Mouse (Mus musculus) midbrain, embryonic 16.5 days (tissue): ENCODE data around the gene Lef1. TPM values are rescaled to one million over a fixed set of nuclear protein-coding genes. Genes with fewer than 3 reads are reported as not detected.
A peak's percentile ranks its signal among the peaks of the same experiment; 100 is the strongest.

ENCODE experiments used
- ATAC-seq: fragments of 200-750 bp; cut with Nextera tagmentation; 2 replicates; pipeline ENCODE4 v1.8.0; 2017; ENCODE audit warnings: moderate TSS enrichment
- H3K27ac ChIP-seq: fragments of 300-500 bp; sonication (generic); 2 replicates; pipeline ENCODE4 v1.5.1; 2014; ENCODE audit warnings: mild to moderate bottlenecking, low read length, mixed read lengths
- H3K27me3 ChIP-seq: fragments of 300-500 bp; sonication (generic); 2 replicates; pipeline ENCODE4 v1.6.1; 2014; ENCODE audit warnings: low read depth, low read length, mixed read lengths; ENCODE audit not compliant: control insufficient read depth, insufficient read depth
- H3K36me3 ChIP-seq: fragments of 300-500 bp; sonication (generic); 2 replicates; pipeline ENCODE4 v1.6.1; 2014; ENCODE audit warnings: mild to moderate bottlenecking, low read length, moderate library complexity, mixed read lengths; ENCODE audit not compliant: control insufficient read depth, insufficient read depth
- H3K4me1 ChIP-seq: fragments of 300-500 bp; sonication (generic); 2 replicates; pipeline ENCODE4 v1.6.1; 2014; ENCODE audit warnings: mild to moderate bottlenecking, low read length, mixed read lengths; ENCODE audit not compliant: control insufficient read depth, insufficient read depth
- H3K4me2 ChIP-seq: fragments of 300-500 bp; sonication (generic); 2 replicates; pipeline ENCODE4 v1.6.1; 2014; ENCODE audit warnings: mild to moderate bottlenecking, low read length, mixed read lengths
- H3K4me3 ChIP-seq: fragments of 300-500 bp; sonication (generic); 2 replicates; pipeline ENCODE4 v1.5.1; 2014; ENCODE audit warnings: low read depth, mild to moderate bottlenecking, low read length, moderate library complexity, mixed read lengths
- H3K9ac ChIP-seq: fragments of 300-500 bp; sonication (generic); 2 replicates; pipeline ENCODE4 v1.6.1; 2014; ENCODE audit warnings: low read depth, low read length, mixed read lengths
- H3K9me3 ChIP-seq: fragments of 300-500 bp; sonication (generic); replicated peaks from 2 replicates; pipeline ENCODE4 v1.6.1; 2014; ENCODE audit warnings: mild to moderate bottlenecking, low read length, mixed read lengths; ENCODE audit not compliant: control insufficient read depth, poor library complexity, severe bottlenecking
- WGBS: fragments of 180-500 bp; shearing (Covaris S2); extraction: QIAGEN DNeasy Blood & Tissue Kit; methylation state at CpG from one replicate; pipeline ENCODE4 v1.1.7; 2014; 5-methylcytosine and 5-hydroxymethylcytosine counted together
- polyA plus RNA-seq: library from polyadenylated mRNA; unstranded; fragments of >200 nt; fragmentation: Nextera tagmentation; extraction: Ambion mirVana; gene quantifications from 2 replicates; pipeline ENCODE4 v1.2.1, GENCODE M21; 2015

Lef1 gene
- polyA plus RNA-seq, 1 experiment from 2014 or later: 81.3 TPM

DNA sequence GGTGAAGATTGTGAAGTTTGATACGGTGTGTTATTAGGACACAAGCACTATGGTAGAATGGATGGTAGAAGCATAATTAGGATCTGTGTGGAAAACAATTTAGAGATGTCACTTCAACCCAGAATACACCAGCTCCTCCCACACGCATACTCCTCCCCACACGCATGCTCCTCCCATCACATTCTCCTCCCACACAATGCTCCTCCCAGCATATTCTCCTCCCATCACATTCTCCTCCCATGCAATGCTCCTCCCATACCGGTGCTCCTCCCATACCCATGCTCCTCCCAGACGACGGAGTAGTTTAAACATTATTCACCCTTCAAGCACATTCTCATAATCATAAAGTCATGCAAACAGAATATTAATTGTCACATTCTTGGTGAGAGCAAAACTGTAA is 26.5 kb upstream of the Lef1 start:
- 66% methylated on average over 6 of the region's 6 CpGs for WGBS
- H3K4me3 ChIP-seq: no peak overlapping the region
- no peak overlapping the region for H3K27ac ChIP-seq
- no peaks in the 10 kb centered on the region for H3K9me3 ChIP-seq
- peaks cover 12% of the 10 kb centered on the region; the same call in 1 of the 2 replicates for H3K4me1 ChIP-seq
- no peak overlapping the region for H3K9ac ChIP-seq
- no peaks in the 10 kb centered on the region for H3K27me3 ChIP-seq
- H3K4me2 ChIP-seq: no peak overlapping the region
- no peak for ATAC-seq
- no peaks in the 10 kb centered on the region for H3K36me3 ChIP-seq

DNA sequence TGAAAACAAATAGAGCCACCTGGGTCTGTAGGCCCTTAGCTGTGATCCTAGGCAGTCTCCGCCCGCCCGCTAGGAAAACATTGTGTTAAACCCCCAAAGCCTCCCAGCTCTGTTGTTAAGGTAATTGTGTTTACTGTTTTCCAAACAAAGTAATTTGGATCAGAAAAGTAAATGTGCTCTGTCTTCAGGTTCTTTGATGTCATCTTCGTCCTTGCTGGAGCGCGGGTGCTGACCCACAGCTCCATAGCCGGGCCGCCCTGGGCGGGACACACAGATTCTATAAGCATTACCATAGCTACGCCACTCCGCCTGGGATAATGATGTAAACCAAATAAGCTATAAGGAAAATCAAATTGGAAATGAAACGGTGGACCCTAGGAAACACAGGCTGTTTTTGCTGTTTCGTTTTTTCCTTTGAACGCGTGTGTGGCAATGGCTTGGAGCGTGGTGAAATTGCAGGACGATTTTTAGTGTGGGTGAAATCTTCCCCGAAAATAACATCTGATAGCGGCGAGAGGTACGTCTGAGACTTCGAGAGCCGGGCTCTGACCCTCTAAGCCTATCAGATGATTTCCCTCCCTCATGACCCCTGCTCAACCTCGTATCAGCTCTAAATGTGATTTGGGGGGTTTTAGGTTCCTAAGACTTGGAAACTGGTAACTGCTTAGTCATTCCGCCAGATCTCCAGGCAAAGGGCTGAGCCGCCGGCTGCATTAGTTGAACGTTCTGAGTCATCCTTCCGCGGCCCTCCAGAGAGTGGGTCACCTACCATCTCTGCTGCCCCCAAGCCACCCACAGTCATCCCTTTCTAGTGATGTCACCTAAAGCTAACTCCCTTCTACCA is 25.3 kb upstream of the Lef1 start:
- H3K27me3 ChIP-seq: no peaks in the 10 kb centered on the region
- peaks cover 8% of the 10 kb centered on the region; the same call in 1 of the 2 replicates for H3K4me1 ChIP-seq
- peak; percentile 27; the same call in 1 of the 2 replicates for ATAC-seq
- peak overlapping the region; percentile 76 for H3K4me2 ChIP-seq
- H3K27ac ChIP-seq: no peak overlapping the region
- WGBS: 2% methylated on average over 30 of the region's 30 CpGs
- peak overlapping the region; percentile 42 for H3K9ac ChIP-seq
- H3K36me3 ChIP-seq: no peaks in the 10 kb centered on the region
- no peaks in the 10 kb centered on the region for H3K9me3 ChIP-seq
- peak overlapping the region; percentile 31 for H3K4me3 ChIP-seq

DNA sequence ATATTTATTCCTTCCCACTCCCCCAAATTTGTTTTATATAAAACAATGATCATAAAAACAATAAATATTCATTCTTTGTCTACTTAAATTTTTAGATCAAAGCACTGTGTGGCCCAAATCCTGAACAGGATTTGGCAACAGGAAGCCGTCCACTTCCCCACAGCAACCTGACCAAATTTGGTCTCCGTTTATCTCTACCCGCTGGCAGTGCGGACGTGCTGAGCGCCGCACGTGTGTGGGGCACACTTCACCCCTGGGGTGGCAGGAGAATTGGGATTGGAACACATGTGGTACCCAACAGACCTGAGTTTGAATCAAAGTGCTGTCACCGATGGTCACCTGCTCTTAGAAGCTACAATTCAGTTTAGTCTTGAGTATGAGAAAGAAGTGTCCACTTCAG is 24.3 kb upstream of the Lef1 start:
- ATAC-seq: no peak
- H3K27me3 ChIP-seq: no peaks in the 10 kb centered on the region
- no peak overlapping the region for H3K4me3 ChIP-seq
- H3K9me3 ChIP-seq: no peaks in the 10 kb centered on the region
- no peak overlapping the region for H3K27ac ChIP-seq
- peaks cover 8% of the 10 kb centered on the region; the same call in 1 of the 2 replicates for H3K4me1 ChIP-seq
- no peak overlapping the region for H3K4me2 ChIP-seq
- WGBS: 77% methylated on average over 9 of the region's 9 CpGs
- no peaks in the 10 kb centered on the region for H3K36me3 ChIP-seq
- H3K9ac ChIP-seq: no peak overlapping the region

DNA sequence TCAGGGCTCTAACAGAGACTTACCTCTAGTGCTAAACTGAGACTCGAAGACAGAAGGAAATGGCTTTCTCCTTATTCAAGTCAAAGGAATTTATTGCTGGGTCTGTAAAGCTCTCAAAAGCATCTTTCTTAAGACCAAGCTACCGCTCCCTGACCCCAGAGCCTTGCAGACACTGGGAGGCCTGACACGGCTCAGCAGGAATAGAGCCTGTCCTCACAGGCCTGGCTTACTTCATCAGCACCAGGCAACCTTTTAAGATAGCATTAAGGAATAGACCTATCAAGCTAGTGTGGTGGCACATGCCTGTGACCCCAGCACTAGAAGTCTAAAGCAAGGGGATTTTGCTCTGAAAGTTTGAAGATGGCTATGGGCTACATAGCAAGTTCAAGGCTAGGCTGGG is 20.6 kb upstream of the Lef1 start:
- WGBS: 37% methylated on average over 3 of the region's 3 CpGs
- Histone ChIP-seq H3K36me3 (no peaks in the 10 kb centered on the region), H3K4me1 (peaks cover 6% of the 10 kb centered on the region; the same call in 1 of the 2 replicates), H3K27ac (no peak overlapping the region), H3K4me3 (no peak overlapping the region), H3K4me2 (no peak overlapping the region), H3K9me3 (no peaks in the 10 kb centered on the region), H3K9ac (no peak overlapping the region), H3K27me3 (no peaks in the 10 kb centered on the region)
- no peak for ATAC-seq

DNA sequence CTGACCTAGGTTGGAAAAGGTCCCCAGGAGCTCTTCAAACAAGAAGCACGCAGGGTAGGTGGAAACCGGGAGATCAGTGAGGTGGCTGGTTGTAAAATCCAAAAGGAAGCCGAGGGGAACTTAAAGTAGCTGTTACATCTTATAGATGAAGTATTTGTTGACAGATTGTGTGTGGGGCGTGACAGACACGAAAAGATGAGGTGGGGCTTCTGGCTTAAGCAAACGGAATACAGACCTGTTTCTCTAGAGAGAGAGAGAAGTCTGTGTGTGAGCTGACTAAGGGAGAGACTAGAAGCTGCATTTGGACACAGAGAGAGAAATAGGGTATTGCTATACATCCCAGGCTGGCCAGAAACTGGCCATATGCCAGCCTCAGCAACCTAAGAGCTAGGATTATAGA is 18.2 kb upstream of the Lef1 start:
- Histone ChIP-seq H3K27me3 (no peaks in the 10 kb centered on the region), H3K9ac (no peak overlapping the region), H3K36me3 (no peaks in the 10 kb centered on the region), H3K27ac (no peak overlapping the region), H3K9me3 (no peaks in the 10 kb centered on the region), H3K4me3 (no peak overlapping the region), H3K4me2 (no peak overlapping the region), H3K4me1 (no peaks in the 10 kb centered on the region)
- no peak for ATAC-seq
- WGBS: 79% methylated on average over 6 of the region's 6 CpGs

DNA sequence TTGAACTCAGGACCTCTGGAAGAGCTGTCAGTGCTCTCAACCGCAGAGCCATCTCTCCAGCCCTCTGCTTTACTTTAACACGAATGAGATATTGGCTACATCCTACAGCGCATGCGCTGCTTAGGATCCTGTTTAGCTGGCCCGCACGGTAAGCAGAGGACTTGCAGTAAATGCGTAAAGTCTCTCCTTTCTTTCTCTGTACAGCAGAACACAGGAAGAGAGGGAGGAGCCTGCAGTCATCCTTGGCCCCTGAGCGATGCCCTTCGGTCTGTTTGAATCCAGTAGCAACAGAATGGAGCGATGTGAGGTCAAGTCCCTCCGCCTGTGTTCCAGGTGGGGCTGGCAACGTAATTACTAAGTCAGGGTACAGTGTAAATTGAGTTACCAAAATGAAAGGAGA is 16.5 kb upstream of the Lef1 start:
- no peak overlapping the region for H3K9ac ChIP-seq

DNA sequence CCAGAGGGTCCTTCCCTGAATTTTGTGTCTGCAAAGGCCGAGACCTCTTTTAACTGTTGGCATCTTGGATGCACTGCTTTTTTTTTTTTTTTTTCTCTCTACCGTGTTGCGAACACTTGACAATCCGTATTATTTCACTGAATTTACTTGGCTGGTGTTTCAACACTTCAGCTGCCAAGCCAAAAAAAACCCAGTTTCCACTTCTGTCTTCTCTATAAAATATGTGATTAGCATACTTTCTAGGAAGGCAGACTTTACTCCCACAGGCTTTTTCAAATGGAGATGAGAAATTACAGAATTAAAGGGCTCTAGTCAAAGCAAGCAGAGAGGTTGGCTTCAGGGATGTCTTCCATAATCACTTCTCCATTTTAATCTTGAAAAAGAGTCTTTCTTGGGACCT is 14.2 kb upstream of the Lef1 start:
- H3K36me3 ChIP-seq: no peaks in the 10 kb centered on the region
- H3K27ac ChIP-seq: no peak overlapping the region
- no peaks in the 10 kb centered on the region for H3K27me3 ChIP-seq
- no peaks in the 10 kb centered on the region for H3K9me3 ChIP-seq
- no peak overlapping the region for H3K4me3 ChIP-seq
- H3K9ac ChIP-seq: no peak overlapping the region
- H3K4me2 ChIP-seq: no peak overlapping the region
- WGBS: 70% methylated on average over 4 of the region's 4 CpGs
- ATAC-seq: no peak
- no peaks in the 10 kb centered on the region for H3K4me1 ChIP-seq

More for the DNA sequence above, 16.5 kb upstream of the Lef1 start:
- no peak overlapping the region for H3K4me3 ChIP-seq
- ATAC-seq: no peak
- H3K36me3 ChIP-seq: no peaks in the 10 kb centered on the region
- no peak overlapping the region for H3K4me2 ChIP-seq
- 78% methylated on average over 12 of the region's 12 CpGs for WGBS
- no peaks in the 10 kb centered on the region for H3K27me3 ChIP-seq
- no peaks in the 10 kb centered on the region for H3K4me1 ChIP-seq
- no peaks in the 10 kb centered on the region for H3K9me3 ChIP-seq
- H3K27ac ChIP-seq: no peak overlapping the region

DNA sequence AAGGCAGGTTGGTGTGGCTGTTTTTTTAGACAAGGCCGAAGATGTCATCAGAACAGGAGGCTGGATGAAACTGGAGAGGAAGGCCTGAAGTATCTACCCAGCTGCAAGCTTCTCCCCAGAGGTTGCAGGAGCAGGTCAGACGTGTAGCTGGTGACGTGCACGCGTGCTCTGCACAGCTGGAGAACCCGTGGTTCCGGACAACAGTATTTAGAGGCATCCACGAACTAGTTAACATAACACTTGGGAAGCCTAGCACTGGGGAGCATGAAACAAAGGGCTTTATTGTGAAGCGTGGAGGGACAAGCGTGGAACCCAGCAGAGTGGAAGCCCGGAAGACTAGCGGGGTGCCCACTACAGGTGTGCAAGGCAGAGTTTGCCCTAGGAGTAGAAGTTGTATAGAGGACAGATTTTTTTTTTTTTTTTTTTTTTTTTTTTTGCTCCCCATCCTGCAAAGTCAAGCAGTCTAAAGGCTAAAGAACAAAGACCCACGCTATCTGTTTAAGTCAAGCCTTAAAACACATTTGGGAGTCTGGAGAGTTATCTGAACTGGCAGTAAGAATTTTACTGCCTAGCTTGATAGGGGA is 8.0 kb upstream of the Lef1 start:
- peaks cover 17% of the 10 kb centered on the region for H3K4me1 ChIP-seq
- no peak overlapping the region for H3K4me3 ChIP-seq
- H3K9me3 ChIP-seq: no peaks in the 10 kb centered on the region

DNA sequence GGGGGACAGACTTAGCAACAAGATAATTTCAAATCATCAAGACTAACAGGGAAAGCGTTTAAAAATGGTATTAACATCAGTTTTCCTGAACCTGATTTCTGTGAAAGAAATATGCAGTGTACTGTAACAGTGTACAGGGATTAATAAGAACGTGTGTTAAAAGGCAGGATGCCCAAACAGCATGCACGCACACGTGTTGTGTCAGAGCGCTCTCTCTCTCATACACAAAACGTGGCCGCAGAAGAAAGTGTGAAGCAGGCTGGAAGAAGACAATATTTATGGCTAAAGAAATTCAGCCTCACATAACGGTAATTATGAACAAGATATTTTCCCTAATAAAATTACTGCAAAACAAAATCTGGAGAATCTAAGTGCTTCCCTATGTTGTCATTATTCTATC is 4.9 kb upstream of the Lef1 start:
- Histone ChIP-seq H3K27ac (peak overlapping the region; percentile 80), H3K9ac (no peak overlapping the region), H3K9me3 (no peaks in the 10 kb centered on the region), H3K4me3 (peak overlapping the region; percentile 34), H3K4me1 (peaks cover 33% of the 10 kb centered on the region), H3K4me2 (peak overlapping the region; percentile 87), H3K27me3 (0 out of 2 replicates have a peak, but pooled peaks cover 4% of the 10 kb centered on the region), H3K36me3 (no peaks in the 10 kb centered on the region)
- no peak for ATAC-seq
- 31% methylated on average over 8 of the region's 8 CpGs for WGBS

More for the DNA sequence above, 8.0 kb upstream of the Lef1 start:
- H3K4me2 ChIP-seq: no peak overlapping the region
- no peaks in the 10 kb centered on the region for H3K36me3 ChIP-seq
- ATAC-seq: no peak
- 0 out of 2 replicates have a peak, but pooled peaks cover 4% of the 10 kb centered on the region for H3K27me3 ChIP-seq
- H3K9ac ChIP-seq: no peak overlapping the region
- 14% methylated on average over 13 of the region's 13 CpGs for WGBS
- H3K27ac ChIP-seq: no peak overlapping the region
